Mouse (Mus musculus): ENCODE measurements around the gene Ndufa13. TPM values are rescaled to one million over a fixed set of nuclear protein-coding genes. Genes with fewer than 3 reads are reported as not detected.

The Ndufa13 gene
- total and polyA plus RNA-seq, 2 experiments from 2014 or later = 223 to 666 TPM

DNA sequence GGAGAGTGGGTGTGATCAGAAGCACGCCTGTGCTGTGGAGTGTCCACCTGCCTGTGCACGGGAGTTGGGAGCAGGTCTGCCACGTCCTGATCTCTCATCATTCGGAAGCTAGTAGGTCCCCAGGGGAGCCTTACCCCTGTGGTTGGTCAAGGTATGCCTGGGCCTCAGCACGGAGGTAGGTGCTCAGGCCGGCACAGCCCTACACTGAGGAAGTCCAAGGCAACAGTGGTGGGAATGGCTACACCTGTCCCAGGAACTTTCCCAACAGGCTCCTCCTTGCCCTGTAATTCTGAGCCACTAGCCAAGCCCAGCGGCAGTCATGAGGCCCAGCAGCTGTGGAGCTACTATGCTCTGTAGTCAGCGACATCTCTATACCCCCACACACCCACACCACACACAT, 22.7 kb downstream of the Ndufa13 start:
- no peak for ATAC-seq (ENCODE audit: insufficient read depth, low read depth)
- 70% methylated on average over 8 of the region's 8 CpGs for WGBS
- TF ChIP-seq EP300 (IDR thresholded peaks at IDR 0.05; ENCODE audit: low read depth) = no peak
- TF ChIP-seq CTCF (IDR thresholded peaks at IDR 0.05; ENCODE audit: low read depth) = no peak

DNA sequence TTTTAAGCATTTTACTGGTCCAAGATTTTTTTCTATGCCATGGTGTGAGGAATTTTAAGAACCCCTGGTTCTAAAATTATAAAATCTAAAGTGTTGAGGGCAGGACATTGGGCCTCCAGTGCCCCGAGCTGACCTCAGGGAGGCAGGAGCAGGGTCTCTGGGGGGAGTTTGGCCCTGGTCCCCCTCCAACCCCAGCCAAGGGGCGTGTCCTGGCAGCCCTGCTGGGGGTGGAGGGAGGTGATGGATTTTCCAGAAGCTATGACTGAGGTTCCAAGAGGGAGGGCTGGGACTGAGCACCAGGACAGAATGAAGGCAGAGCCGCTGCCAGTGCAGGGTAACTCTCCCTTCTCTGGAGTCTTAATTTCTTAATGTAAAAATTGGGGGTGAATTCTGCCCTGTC, 24.4 kb downstream of the Ndufa13 start:
- TF ChIP-seq EP300 (IDR thresholded peaks at IDR 0.05; ENCODE audit: low read depth) = no peak
- no peak for TF ChIP-seq CTCF (IDR thresholded peaks at IDR 0.05; ENCODE audit: low read depth)
- H3K4me3 ChIP-seq (ENCODE audit: low read depth, low read length) = no peak overlapping the region
- H3K9ac ChIP-seq (replicated peaks; ENCODE audit: low read depth, low read length) = no peak overlapping the region
- peaks cover 40% of the 10 kb centered on the region for H3K27me3 ChIP-seq (ENCODE audit: control insufficient read depth, insufficient read depth, low read length)
- ATAC-seq (ENCODE audit: insufficient read depth, low read depth) = no peak
- 0 out of 2 replicates have a peak, but pooled peaks cover 8% of the 10 kb centered on the region for H3K4me1 ChIP-seq (ENCODE audit: control insufficient read depth, insufficient read depth)
- no peaks in the 10 kb centered on the region for H3K9me3 ChIP-seq (replicated peaks; ENCODE audit: control insufficient read depth, low read length)
- no peak for DNase-seq (ENCODE audit: low spot score)
- no peak overlapping the region for H3K4me2 ChIP-seq (ENCODE audit: low read depth, low read length)
- no peak overlapping the region for H3K27ac ChIP-seq (ENCODE audit: low read depth)
- H3K36me3 ChIP-seq (replicated peaks; ENCODE audit: control insufficient read depth, insufficient read depth, low read length) = no peaks in the 10 kb centered on the region
- WGBS = 60% methylated on average over 3 of the region's 3 CpGs

More for the DNA sequence above, 22.7 kb downstream of the Ndufa13 start:
- no peak for DNase-seq (ENCODE audit: low spot score)
- Histone ChIP-seq H3K4me1 (ENCODE audit: control insufficient read depth, insufficient read depth) (0 out of 2 replicates have a peak, but pooled peaks cover 8% of the 10 kb centered on the region), H3K4me3 (ENCODE audit: low read depth, low read length) (no peak overlapping the region), H3K27ac (ENCODE audit: low read depth) (no peak overlapping the region), H3K9me3 (replicated peaks; ENCODE audit: control insufficient read depth, low read length) (no peaks in the 10 kb centered on the region), H3K36me3 (replicated peaks; ENCODE audit: control insufficient read depth, insufficient read depth, low read length) (no peaks in the 10 kb centered on the region), H3K9ac (replicated peaks; ENCODE audit: low read depth, low read length) (no peak overlapping the region), H3K4me2 (ENCODE audit: low read depth, low read length) (no peak overlapping the region), H3K27me3 (ENCODE audit: control insufficient read depth, insufficient read depth, low read length) (peaks cover 57% of the 10 kb centered on the region)

DNA sequence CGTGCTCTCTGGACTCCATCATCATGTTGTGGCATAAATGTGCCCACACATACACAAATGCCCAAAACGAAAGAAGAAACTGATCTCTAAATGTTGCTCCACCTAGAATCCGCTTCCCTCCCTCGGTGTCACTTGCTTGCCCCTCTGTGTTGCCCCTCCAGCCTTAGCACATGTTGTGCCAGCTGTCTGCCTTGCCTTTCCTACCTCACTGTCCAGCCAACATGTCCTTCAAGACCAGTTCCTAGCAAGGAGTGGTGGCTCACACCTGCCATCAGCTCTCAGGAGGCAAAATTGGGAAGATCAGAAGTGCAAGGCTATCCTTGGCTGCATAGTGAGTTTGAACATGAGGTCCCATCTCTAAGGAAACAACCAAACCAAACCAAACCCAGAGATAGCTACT, 25.0 kb downstream of the Ndufa13 start:
- Histone ChIP-seq H3K4me3 (ENCODE audit: low read depth, low read length) (no peak overlapping the region), H3K4me1 (ENCODE audit: control insufficient read depth, insufficient read depth) (0 out of 2 replicates have a peak, but pooled peaks cover 8% of the 10 kb centered on the region), H3K9me3 (replicated peaks; ENCODE audit: control insufficient read depth, low read length) (no peaks in the 10 kb centered on the region), H3K27ac (ENCODE audit: low read depth) (no peak overlapping the region), H3K27me3 (ENCODE audit: control insufficient read depth, insufficient read depth, low read length) (peaks cover 34% of the 10 kb centered on the region), H3K36me3 (replicated peaks; ENCODE audit: control insufficient read depth, insufficient read depth, low read length) (no peaks in the 10 kb centered on the region), H3K4me2 (ENCODE audit: low read depth, low read length) (no peak overlapping the region), H3K9ac (replicated peaks; ENCODE audit: low read depth, low read length) (no peak overlapping the region)
- TF ChIP-seq EP300 (IDR thresholded peaks at IDR 0.05; ENCODE audit: low read depth) (no peak), CTCF (IDR thresholded peaks at IDR 0.05; ENCODE audit: low read depth) (no peak)
- DNase-seq (ENCODE audit: low spot score) = no peak
- no peak for ATAC-seq (ENCODE audit: insufficient read depth, low read depth)
- 80% methylated on average over 4 of the region's 4 CpGs for WGBS

DNA sequence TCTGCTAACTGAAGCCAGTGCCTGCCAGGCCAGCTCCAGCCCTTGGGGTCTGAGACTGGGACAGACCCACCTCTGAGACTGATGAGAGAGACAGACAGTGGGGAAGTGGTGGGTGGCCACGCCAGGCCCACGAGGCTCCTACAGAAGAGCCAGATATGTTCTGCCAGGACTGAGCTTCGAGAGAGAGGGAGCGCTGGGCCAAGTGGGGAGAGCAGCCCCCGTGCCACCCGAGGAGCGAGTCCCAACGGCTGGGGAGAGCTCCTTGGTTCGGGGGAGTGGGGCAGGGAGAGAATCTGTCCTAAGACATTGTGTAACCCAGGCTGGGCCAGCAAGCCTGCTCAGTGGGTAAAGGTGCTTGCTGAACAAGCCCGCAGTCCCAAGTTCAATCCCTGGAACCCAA, 25.4 kb downstream of the Ndufa13 start:
- H3K4me3 ChIP-seq (ENCODE audit: low read depth, low read length) = no peak overlapping the region
- 77% methylated on average over 10 of the region's 10 CpGs for WGBS
- no peak overlapping the region for H3K27ac ChIP-seq (ENCODE audit: low read depth)
- H3K9me3 ChIP-seq (replicated peaks; ENCODE audit: control insufficient read depth, low read length) = no peaks in the 10 kb centered on the region
- TF ChIP-seq CTCF (IDR thresholded peaks at IDR 0.05; ENCODE audit: low read depth) (no peak), EP300 (IDR thresholded peaks at IDR 0.05; ENCODE audit: low read depth) (no peak)
- DNase-seq (ENCODE audit: low spot score) = no peak
- no peak overlapping the region for H3K4me2 ChIP-seq (ENCODE audit: low read depth, low read length)
- H3K4me1 ChIP-seq (ENCODE audit: control insufficient read depth, insufficient read depth) = 0 out of 2 replicates have a peak, but pooled peaks cover 8% of the 10 kb centered on the region
- peaks cover 30% of the 10 kb centered on the region for H3K27me3 ChIP-seq (ENCODE audit: control insufficient read depth, insufficient read depth, low read length)
- H3K9ac ChIP-seq (replicated peaks; ENCODE audit: low read depth, low read length) = no peak overlapping the region
- H3K36me3 ChIP-seq (replicated peaks; ENCODE audit: control insufficient read depth, insufficient read depth, low read length) = no peaks in the 10 kb centered on the region
- no peak for ATAC-seq (ENCODE audit: insufficient read depth, low read depth)

DNA sequence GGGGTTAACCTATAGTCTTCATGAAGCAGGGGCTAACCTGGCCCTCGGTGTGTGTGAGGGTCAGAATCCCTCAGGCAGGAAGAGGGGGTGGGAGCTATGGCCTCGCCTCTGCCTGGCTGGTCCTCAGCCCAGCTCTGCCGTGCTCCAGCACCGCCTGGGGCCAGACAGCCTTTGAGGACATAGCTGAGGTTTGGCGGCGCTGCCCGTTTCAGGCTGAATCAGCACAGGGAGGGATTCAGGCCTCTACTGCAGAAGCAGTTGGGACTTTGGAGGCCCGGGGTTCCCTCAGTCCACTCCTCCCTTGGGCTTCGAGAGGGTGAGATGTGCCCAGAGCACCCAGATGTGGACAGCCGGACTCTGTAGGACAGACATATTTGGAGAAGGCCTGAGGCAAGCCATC, 26.3 kb downstream of the Ndufa13 start:
- no peak overlapping the region for H3K27ac ChIP-seq (ENCODE audit: low read depth)
- TF ChIP-seq CTCF (IDR thresholded peaks at IDR 0.05; ENCODE audit: low read depth) (no peak), EP300 (IDR thresholded peaks at IDR 0.05; ENCODE audit: low read depth) (no peak)
- H3K4me2 ChIP-seq (ENCODE audit: low read depth, low read length) = no peak overlapping the region
- 45% methylated on average over 10 of the region's 10 CpGs for WGBS
- no peaks in the 10 kb centered on the region for H3K9me3 ChIP-seq (replicated peaks; ENCODE audit: control insufficient read depth, low read length)
- H3K4me1 ChIP-seq (ENCODE audit: control insufficient read depth, insufficient read depth) = 0 out of 2 replicates have a peak, but pooled peaks cover 3% of the 10 kb centered on the region
- H3K4me3 ChIP-seq (ENCODE audit: low read depth, low read length) = no peak overlapping the region
- no peak for ATAC-seq (ENCODE audit: insufficient read depth, low read depth)
- no peak overlapping the region for H3K9ac ChIP-seq (replicated peaks; ENCODE audit: low read depth, low read length)
- H3K27me3 ChIP-seq (ENCODE audit: control insufficient read depth, insufficient read depth, low read length) = peaks cover 22% of the 10 kb centered on the region
- H3K36me3 ChIP-seq (replicated peaks; ENCODE audit: control insufficient read depth, insufficient read depth, low read length) = no peaks in the 10 kb centered on the region
- DNase-seq (ENCODE audit: low spot score) = no peak

DNA sequence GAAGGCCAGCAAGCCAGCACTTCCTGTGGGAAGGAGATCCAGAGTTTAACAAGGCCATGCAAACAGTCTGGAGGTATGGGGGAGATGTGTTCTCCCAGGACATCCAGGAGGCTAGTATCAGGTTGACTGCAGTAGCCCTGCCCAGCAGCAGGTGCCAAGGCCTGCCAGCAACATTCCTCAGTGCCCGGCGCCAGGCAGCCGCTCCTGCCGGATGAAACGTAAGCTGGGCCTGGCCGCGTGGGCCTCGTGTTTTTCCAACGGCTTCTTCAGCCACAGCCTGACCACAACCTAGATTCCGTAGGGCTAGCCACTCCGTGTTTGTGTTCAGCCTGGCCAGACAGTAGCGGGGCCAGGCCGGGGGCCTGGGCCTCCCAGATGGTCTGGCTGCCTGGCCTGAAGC, 27.7 kb downstream of the Ndufa13 start:
- Histone ChIP-seq H3K9me3 (replicated peaks; ENCODE audit: control insufficient read depth, low read length) (no peaks in the 10 kb centered on the region), H3K4me2 (ENCODE audit: low read depth, low read length) (no peak overlapping the region), H3K27ac (ENCODE audit: low read depth) (no peak overlapping the region), H3K4me1 (ENCODE audit: control insufficient read depth, insufficient read depth) (0 out of 2 replicates have a peak, but pooled peaks cover 3% of the 10 kb centered on the region), H3K4me3 (ENCODE audit: low read depth, low read length) (no peak overlapping the region), H3K9ac (replicated peaks; ENCODE audit: low read depth, low read length) (no peak overlapping the region), H3K36me3 (replicated peaks; ENCODE audit: control insufficient read depth, insufficient read depth, low read length) (no peaks in the 10 kb centered on the region), H3K27me3 (ENCODE audit: control insufficient read depth, insufficient read depth, low read length) (peaks cover 7% of the 10 kb centered on the region)
- 77% methylated on average over 13 of the region's 13 CpGs for WGBS
- DNase-seq (ENCODE audit: low spot score) (no peak), ATAC-seq (ENCODE audit: insufficient read depth, low read depth) (no peak)
- TF ChIP-seq EP300 (IDR thresholded peaks at IDR 0.05; ENCODE audit: low read depth) (no peak), CTCF (IDR thresholded peaks at IDR 0.05; ENCODE audit: low read depth) (no peak)
